Mouse (Mus musculus) hematopoietic stem cell, adult 5-6 weeks (primary cell): ENCODE data around the gene Map1s. TPM values are rescaled to one million over a fixed set of nuclear protein-coding genes. Genes with fewer than 3 reads are reported as not detected.
"Not testable (repeated sequence)": the region's sequence is repeated elsewhere in the genome, so short reads cannot be mapped to it uniquely, and the experiment has no call there.

ENCODE experiments used
- ATAC-seq, 2 experiments: fragments of 125-278 bp in 1 of 2; replicated peaks in 1 of 2; 2 replicates each; pipeline ENCODE4 v1.8.0; 2016 to 2017; ENCODE audit warnings: inconsistent platforms in 2 of 2, mild to moderate bottlenecking in 2 of 2, moderate number of reproducible peaks in 2 of 2, low read depth in 1 of 2, moderate TSS enrichment in 1 of 2; ENCODE audit not compliant: low FRiP score in 2 of 2, poor library complexity in 2 of 2, severe bottlenecking in 2 of 2, insufficient read depth in 1 of 2, low TSS enrichment in 1 of 2
- total RNA-seq: library from RNA; stranded (forward); fragments of 172-1452, 232-1000 nt; gene quantifications from 2 replicates; pipeline ENCODE4 v1.2.3, GENCODE M21; 2017

Gene Map1s
- total RNA-seq, 1 experiment from 2014 or later = 13.0 TPM

DNA sequence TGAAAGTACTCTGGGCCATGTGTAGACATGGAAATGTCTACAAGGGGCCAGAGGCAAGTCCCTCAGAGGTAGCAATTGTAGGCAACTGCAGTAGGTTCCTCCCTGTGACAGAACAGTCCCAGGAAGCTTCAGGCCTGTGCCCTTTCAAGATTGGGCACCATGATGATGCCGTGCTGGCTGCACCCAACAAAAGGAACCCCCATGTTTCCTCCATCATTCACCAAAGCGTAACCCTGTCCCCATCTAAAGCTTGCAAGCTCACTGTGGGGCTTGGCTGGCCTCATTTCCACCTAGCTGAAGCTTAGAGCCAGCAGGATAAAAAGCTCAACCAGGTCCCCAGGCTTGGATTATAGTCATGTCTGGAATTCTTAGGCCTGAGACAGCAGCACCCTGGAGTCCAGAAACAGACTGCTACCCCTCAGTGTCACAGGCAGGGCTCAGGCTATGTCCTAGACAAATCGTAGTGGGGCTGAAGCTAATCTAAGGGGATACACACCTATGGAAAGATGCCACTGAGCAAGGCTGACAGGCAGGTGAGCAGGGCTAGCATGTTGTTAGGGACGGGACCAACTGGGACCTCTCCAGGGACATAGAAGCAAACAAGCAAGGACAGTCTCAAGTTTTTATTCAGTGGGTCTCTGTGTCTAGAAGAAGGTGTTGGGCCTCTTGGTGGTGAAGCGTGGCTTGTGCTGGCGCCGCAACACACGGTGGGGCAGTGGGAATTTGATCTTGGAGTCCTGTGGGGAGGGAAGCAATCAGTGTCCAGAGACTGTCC lies 10.8 kb upstream of the Map1s start:
- no peak for ATAC-seq

DNA sequence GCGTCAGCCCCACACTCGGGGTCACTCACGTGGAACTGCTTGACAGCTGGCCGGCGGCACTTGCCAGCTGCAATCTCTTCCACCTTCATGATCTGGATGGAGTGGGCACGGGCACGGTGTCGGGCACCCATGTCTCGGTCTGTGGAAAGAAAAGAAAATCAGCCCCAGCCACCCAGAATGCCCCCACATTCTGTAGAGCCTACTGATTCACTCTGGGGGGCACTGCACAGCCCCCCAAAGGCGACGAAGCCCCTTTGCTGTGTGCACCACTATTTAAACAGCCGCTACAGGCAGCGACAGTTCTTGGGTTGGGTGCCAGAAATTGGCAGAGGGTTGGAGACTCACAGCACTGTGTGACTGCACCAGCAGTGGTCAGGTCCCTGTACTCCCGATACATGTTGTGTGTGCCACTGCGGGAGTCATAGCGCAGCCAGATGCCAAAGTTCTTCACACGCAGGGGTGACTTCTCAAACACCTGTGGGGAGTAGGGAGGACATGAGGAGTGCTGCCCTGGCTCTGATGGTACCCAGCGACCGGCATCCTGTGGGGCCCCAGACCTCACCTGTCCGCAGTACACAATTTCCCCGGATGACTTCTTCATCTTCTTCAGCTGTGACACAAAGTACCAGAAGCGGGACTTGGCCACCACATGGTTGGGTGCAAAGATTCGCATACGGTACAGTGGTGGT lies 10.0 kb upstream of the Map1s start:
- ATAC-seq = not testable (repeated sequence)

DNA sequence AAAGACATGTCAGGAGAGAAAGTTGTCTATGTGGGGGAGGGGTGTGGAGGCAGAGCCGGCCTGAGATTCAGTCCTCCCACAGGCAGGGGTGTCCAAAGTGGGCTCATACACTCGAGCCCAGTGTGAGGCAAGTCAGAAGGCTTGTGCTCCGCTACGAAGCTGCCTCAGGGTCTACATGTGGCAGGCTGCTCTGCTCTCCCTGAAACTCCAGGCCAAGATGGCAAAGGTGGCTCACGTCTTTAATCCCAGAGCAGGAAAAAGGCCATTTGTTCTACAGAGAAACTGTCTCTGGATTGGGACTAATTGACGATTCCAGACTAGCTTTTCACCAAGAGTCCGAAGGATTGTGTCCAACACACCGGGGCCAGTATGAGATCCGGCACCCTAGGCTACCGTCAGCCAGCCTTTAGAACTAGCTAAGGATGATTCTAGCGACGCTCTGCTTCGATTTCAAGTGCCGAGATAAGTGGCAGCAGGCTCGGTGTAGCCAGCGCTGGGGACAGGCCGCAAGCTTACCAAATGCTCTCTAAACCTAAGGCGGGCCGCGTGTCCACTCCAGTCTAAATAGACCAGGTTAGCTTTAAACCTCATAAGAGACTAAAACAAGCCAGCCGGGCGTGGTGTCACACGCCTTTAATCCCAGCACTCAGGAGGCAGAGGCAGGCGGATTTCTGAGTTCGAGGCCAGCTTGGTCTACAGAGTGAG lies 9.3 kb upstream of the Map1s start:
- no peak for ATAC-seq

DNA sequence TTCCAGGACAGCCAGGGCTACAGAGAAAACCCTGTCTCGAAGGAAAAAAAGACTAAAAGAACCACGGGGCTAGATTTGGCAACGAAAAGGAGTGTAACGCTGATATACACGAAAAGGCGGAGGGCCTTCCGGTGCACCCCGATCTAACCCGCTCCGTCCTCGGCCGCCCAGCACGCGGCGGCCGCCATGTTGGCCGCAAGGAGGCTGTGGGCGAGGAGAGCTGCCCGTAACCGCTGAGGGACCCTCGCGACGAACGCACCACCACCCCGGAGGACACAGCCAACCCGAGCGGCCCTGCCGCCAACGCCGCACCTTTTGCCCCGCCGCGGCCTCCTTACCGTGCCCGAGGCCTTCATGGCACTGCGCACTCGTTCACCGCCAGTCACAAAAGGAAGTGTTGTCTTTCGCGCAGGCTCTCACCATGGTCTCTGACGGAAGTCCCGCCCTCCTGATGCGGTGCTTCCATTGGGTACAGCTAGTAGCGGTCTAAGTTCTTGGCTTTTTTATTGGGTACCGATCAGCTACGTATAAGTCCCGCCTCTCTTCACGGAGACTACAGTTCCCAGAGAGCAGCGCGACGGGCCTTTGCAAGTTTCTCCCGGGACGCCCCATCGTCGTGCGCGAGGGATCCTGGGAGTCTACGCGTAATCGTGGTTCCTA lies 8.6 kb upstream of the Map1s start, which contains the start of gene Rpl18a:
Gene Rpl18a (minus strand): TSS at position 392 of the 660 bp plus-strand sequence.
- ATAC-seq = peak; percentile 92 to 93

DNA sequence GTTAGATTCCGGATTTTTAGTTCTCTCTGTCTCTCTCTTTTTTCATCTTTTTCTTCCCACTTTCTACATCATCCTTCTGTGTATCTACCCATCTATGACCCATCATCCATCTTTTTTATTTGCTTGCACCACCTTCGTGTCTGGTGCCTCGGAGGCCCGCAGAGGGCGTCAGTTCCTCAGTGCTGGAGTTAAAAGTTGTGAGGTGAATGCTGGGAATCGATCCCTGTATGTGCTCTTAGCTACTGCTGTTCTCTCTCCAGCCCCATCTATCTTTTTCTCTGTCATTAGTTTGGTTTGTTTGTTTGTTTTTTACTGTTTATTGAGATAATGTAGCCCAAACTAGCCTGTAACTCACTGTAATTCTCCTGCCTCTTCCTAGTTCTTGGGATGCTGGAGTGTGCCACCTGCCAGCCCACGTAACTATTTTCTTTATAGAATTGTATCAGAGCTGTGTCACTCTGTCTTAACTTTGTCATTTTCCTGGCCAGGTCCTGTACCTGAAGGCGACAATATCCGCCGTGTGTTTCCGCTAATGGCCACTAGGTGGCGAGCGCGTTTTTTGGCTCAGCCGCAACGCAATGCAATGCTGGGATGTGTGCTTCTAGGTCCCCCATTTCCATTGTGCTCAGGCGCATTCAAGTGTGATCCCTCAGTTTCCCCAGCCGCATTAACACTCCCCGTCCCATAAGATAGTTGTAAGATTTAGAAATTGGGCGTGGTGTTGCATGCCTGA lies 7.9 kb upstream of the Map1s start:
- peak; percentile 48 to 51 for ATAC-seq

DNA sequence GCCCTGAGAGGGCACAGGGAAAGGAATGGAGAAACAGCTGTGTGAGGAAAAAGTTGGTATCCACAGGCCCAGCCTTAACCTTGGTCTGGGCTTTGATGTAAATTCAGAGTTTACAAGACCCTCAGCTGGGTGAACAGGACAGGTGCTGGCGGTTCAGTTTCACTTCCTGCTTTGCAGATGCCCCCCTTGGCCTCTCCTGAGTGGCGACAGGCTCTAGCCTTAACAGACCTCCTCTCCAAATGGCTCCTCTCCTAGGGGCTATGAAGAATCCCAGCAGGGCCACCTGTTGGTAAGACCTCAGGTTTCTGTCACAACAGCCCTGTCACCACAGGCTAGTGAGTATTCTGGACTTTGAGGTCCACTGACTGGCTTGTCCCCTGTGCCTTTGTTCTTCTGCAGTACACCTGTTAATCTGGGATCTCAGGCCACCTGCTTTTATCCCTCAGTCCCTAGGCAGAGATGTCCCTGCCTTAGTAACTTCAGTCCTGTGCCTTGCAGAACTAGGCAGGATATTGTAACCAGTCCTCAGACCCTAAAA lies 7.0 kb upstream of the Map1s start:
- ATAC-seq = no peak

DNA sequence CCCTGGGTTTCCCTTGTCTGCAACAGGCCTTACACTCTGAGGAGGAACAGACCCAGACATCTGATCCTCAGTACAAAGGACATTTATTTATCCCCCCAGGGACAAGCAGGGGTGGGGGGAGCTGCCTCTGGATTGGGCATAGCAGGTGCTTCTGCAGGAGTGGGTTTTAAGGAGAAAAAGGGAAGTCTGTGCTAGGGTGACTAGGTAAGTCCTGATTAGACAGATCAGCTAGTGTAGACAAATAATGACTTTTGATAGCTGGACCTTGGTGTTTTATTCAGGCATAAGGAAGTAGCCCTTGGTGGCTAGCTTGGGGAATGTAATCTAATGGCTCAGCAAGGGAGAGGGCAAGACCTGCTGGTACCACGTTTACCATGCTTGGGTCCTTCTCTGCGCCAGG lies 6.5 kb upstream of the Map1s start:
- no peak for ATAC-seq

DNA sequence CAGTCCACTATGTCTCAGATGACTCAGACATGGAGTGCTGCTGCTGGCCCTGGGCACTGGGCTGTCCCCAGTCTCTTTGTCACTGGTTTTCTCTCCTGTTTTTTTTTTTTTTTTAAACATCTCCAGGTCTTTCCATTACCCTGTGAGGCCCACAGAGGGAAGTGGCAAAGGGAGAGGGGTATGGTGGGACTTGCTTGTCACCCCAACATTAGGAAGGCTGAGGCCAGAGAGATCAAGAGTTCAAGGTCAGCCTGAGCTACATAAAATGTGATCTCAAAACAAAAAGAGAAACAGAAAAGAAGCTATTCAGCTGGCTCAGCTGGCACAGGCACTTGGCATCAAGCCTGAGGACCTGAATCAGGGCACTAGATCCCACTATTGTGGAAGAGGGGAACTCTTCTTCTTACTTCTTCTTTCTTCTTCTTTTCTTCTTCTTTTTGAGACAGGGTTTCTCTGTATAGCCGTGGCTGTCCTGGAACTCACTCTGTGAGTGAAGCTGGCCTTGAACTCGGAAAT lies 4.8 kb upstream of the Map1s start:
- no peak for ATAC-seq

DNA sequence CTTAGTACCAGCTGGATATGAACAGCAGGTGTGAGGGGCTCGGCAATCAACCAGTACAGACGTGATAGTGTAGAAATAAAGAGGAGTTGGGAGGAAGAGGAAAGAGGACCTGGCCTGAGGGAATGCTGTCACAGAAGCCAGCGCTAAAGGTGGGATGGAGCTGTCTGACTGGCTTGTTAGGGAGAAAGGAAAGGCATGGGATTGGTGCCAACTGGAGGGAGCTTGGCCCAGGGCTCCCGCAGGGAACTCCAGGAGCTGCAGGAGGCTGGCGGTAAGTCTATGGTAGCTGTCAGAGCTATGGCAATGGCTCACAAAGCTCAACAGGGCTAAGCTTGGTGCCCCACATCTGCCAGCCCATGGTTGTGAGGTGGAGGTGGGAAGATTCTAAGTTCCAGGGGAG lies 3.5 kb upstream of the Map1s start:
- ATAC-seq = no peak

DNA sequence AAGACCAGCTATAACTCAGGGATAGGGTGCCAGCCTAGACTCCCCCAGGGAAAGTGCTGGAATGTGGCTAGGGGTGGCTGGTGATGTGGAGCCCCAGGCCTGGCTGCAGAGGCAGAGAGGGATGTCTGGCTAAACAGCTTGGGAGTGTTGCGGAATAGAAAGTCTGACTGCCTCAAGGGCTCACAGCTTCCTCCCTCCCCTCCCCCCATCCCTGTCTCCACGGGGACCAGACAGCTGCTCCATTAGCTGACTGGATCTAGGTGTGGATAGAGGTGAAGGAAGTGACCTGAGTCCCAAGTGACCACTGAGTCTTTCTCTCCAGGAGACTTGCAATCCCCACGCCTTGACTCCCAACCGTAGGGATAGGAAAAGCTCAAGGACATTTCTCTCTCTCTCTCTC lies 2.6 kb upstream of the Map1s start:
- no peak for ATAC-seq

DNA sequence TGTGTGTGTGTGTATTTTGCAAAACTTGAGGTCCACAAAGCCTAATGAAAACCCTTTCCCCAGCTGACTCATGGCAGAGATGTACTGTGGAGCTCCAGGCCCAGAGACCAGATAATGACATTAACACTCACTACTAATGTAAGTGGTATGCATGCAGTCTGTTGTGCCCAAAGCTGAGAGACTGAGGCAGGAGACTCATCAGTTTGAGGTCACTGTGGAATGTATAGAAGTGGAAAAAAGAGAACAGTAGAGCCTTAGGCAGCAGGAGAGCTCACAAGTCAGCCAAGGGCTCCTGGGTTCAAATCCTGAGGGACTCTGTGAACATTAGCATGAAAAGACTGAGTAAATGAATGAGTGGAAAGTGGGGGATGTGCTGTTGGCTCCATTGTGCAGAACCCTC lies 2.1 kb upstream of the Map1s start:
- no peak for ATAC-seq

DNA sequence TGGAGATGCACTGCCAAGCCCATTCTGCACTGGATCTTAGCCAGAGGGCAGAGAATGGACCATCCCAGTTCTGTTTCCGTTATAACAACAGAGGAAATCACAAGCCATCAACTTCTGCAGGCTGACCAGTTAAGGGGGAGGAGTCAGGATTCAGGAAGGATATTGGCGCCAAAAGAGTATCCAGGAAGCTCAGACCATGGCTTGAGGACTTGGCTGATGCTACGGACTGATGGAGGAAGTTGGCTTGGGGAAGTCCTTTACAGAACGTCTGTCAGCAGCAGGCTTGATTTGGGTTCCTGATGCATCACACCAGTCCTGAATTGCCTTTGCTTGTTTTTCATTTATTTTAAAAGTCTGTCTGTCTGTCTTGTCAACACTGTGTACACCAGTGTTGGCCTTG lies 1.2 kb upstream of the Map1s start:
- ATAC-seq = peak; percentile 55 to 56

DNA sequence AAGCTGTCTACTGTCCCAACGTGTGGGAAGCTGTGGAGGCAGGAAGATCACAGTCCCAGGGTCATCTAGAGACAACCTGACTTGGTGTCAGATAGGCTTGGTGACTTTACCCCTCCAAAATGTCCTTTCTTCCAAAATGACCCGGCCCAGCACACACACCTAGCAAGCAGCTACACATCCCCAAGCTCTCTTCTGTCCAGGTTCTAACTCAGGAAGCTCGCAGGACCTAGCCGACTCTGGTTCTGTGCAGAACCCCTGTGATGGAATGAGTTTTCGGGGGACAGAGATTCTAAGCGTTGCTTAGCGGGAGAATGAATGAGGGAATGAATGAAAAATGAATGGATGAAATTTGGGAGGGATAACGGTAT lies 285 bp upstream of the Map1s start:
- no peak for ATAC-seq

DNA sequence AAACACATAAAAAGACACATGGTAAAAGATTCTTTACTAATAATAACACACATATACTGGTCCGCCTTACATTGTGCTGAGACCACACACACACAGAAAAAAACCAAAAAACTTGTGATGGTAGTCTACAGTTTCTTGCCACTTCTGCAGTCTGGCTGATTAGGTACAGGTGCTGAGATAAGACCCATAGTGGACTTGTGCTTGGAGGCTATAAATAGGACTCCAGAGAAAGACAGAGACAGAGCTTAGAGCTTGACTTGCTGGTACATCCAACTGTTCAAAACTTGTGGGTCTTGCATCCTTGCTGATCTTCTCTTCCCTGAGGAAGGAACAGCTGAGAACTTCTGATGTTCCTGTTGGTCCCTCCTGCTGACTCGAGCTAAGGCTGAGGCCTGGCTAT lies 1.8 kb downstream of the Map1s start:
- ATAC-seq = no peak

DNA sequence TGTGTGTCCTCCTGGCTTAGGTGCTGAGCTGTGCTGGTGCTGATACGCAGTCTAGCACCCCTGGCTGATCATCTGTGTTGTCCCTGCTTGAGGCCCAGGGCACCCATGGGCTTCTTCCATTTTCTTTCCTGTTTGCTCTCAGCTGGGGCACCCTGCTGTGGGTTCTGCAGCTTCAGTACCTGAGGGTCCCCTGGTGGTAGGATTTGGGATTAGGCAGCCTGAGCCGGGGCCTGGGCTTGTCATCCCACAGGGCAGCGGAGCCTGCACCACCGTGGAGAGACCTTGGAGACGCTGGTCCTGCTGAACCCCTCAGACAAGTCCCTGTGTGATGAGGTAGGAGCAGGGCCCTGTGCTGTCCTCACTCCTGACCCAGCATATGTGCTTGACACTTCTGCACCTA lies 5.9 kb downstream of the Map1s start:
- peak in 1 of 2 experiments; percentile 29; a peak in 1 of 4 replicates for ATAC-seq

DNA sequence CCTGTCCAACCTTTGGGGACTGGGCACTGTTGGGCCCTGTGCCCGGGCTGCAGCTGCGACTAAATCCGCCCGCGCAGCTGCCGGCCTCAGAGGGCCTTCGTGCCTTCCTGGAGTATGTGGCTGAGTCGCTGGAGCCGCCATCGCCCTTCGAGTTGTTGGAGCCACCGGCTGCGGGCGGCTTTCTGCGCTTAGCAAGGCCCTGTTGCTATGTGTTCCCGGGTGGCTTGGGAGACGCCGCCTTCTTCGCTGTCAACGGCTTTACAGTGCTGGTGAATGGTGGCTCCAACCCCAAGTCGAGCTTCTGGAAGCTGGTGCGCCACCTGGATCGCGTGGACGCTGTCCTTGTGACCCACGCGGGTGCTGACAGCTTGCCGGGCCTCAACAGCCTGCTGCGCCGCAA lies 7.2 kb downstream of the Map1s start:
- no peak for ATAC-seq

DNA sequence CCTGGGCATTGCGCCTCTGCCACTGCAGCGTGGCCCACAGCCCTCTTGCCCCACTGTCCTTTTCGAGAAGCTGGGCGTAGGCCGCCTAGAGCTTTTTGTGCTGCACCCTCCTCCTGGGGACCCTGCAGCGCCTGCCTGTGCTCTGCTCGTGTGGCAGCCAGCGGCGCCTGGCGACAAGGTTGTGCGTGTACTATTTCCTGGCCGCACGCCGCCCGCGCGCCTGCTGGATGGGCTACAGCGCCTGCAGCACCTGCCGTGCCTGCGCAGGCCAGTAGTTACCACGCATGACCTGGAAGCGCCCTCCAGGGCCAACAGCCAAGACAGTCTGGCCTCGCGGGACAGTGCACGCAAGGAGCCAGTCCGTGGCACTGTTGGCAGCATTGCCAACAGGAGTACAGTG lies 7.8 kb downstream of the Map1s start:
- ATAC-seq = no peak
